Mouse (Mus musculus) forebrain, embryonic 11.5 days (tissue): ENCODE data around the gene Lrrc26. TPM values are rescaled to one million over a fixed set of nuclear protein-coding genes. Genes with fewer than 3 reads are reported as not detected.
A peak's percentile ranks its signal among the peaks of the same experiment; 100 is the strongest.

Experiments used
- ATAC-seq: fragments of 200-750 bp; cut with Nextera tagmentation; replicated peaks from 2 replicates; pipeline ENCODE4 v1.8.0; 2017; ENCODE audit warnings: moderate TSS enrichment; ENCODE audit not compliant: low FRiP score
- DNase-seq: peaks from one replicate; pipeline ENCODE4 v3.0.0-alpha.2; 2017; ENCODE audit warnings: low spot score
- H3K27ac ChIP-seq: fragments of 300-500 bp; sonication (generic); 2 replicates; pipeline ENCODE4 v1.5.1; 2014; ENCODE audit warnings: low read depth, low read length
- H3K27me3 ChIP-seq: fragments of 300-500 bp; sonication (generic); 2 replicates; pipeline ENCODE4 v1.6.1; 2014; ENCODE audit warnings: mild to moderate bottlenecking, low read length, mixed read lengths; ENCODE audit not compliant: control insufficient read depth, insufficient read depth
- H3K36me3 ChIP-seq: fragments of 300-500 bp; sonication (generic); 2 replicates; pipeline ENCODE4 v1.6.1; 2014; ENCODE audit warnings: mild to moderate bottlenecking, low read length, moderate library complexity, mixed read lengths; ENCODE audit not compliant: control insufficient read depth, insufficient read depth
- H3K4me1 ChIP-seq: fragments of 300-500 bp; sonication (generic); replicated peaks from 2 replicates; pipeline ENCODE4 v1.6.1; 2014; ENCODE audit warnings: low read length, mixed read lengths; ENCODE audit not compliant: control insufficient read depth, insufficient read depth
- H3K4me2 ChIP-seq: fragments of 300-500 bp; sonication (generic); 2 replicates; pipeline ENCODE4 v1.6.1; 2014; ENCODE audit warnings: low read depth, mild to moderate bottlenecking, low read length, moderate library complexity, mixed read lengths; ENCODE audit not compliant: severe bottlenecking
- H3K4me3 ChIP-seq: fragments of 300-500 bp; sonication (generic); 2 replicates; pipeline ENCODE4 v1.5.1; 2014; ENCODE audit warnings: low read depth, low read length
- H3K9ac ChIP-seq: fragments of 300-500 bp; sonication (generic); 2 replicates; pipeline ENCODE4 v1.6.1; 2014; ENCODE audit warnings: low read length
- H3K9me3 ChIP-seq: fragments of 300-500 bp; sonication (generic); 2 replicates; pipeline ENCODE4 v1.6.1; 2016; ENCODE audit warnings: low read length, mixed read lengths; ENCODE audit not compliant: control insufficient read depth
- WGBS: fragments of 180-500 bp; shearing (Covaris S2); extraction: QIAGEN DNeasy Blood & Tissue Kit; methylation state at CpG from one replicate; pipeline ENCODE4 v1.1.7; 2014; 5-methylcytosine and 5-hydroxymethylcytosine counted together
- polyA plus RNA-seq: library from polyadenylated mRNA; unstranded; fragments of >200 nt; fragmentation: Nextera tagmentation; extraction: Ambion mirVana; gene quantifications from 2 replicates; pipeline ENCODE4 v1.2.1, GENCODE M21; 2014

Lrrc26 gene
- polyA plus RNA-seq, 1 experiment from 2014 or later = not detected

- H3K4me1 ChIP-seq = peaks cover 16% of the 10 kb centered on the region
- 23% methylated on average over 12 of the region's 12 CpGs for WGBS
- H3K4me3 ChIP-seq = peak overlapping the region; percentile 77
- ATAC-seq = no peak
- H3K9me3 ChIP-seq = no peaks in the 10 kb centered on the region
- no peak for DNase-seq
- H3K4me2 ChIP-seq = peak overlapping the region; percentile 100
- H3K9ac ChIP-seq = peak overlapping the region; percentile 63
- H3K27ac ChIP-seq = no peak overlapping the region
- H3K27me3 ChIP-seq = peaks cover 16% of the 10 kb centered on the region
- no peaks in the 10 kb centered on the region for H3K36me3 ChIP-seq
Measured at GRCm38 (mm10) chr2:25263623-25264285, 26.0 kb upstream of the Lrrc26 start.

- Histone ChIP-seq H3K4me1 (peaks cover 16% of the 10 kb centered on the region), H3K9me3 (no peaks in the 10 kb centered on the region), H3K27ac (no peak overlapping the region), H3K27me3 (peaks cover 16% of the 10 kb centered on the region), H3K4me2 (no peak overlapping the region), H3K36me3 (no peaks in the 10 kb centered on the region), H3K9ac (peak overlapping the region; percentile 63; the same call in 1 of the 2 replicates), H3K4me3 (no peak overlapping the region)
- no peak for ATAC-seq
- WGBS = 83% methylated on average over 5 of the region's 5 CpGs
- no peak for DNase-seq
Measured at GRCm38 (mm10) chr2:25264286-25264660, 25.4 kb upstream of the Lrrc26 start.

GRCm38 (mm10) chr2:25264851-25265250 is 24.9 kb upstream of the Lrrc26 start:
- H3K4me1 ChIP-seq = peaks cover 16% of the 10 kb centered on the region
- no peaks in the 10 kb centered on the region for H3K36me3 ChIP-seq
- H3K27ac ChIP-seq = no peak overlapping the region
- no peak for DNase-seq
- no peak overlapping the region for H3K4me2 ChIP-seq
- no peak for ATAC-seq
- H3K9me3 ChIP-seq = no peaks in the 10 kb centered on the region
- no peak overlapping the region for H3K9ac ChIP-seq
- H3K27me3 ChIP-seq = peaks cover 16% of the 10 kb centered on the region
- H3K4me3 ChIP-seq = no peak overlapping the region
- 80% methylated on average over 3 of the region's 3 CpGs for WGBS

- ATAC-seq (no peak), DNase-seq (no peak)
- no peaks in the 10 kb centered on the region for H3K9me3 ChIP-seq
- peak overlapping the region; percentile 27; the same call in 1 of the 2 replicates for H3K9ac ChIP-seq
- peaks cover 19% of the 10 kb centered on the region for H3K4me1 ChIP-seq
- H3K4me3 ChIP-seq = no peak overlapping the region
- peaks cover 16% of the 10 kb centered on the region for H3K27me3 ChIP-seq
- no peak overlapping the region for H3K4me2 ChIP-seq
- WGBS = 80% methylated on average over 6 of the region's 6 CpGs
- H3K27ac ChIP-seq = no peak overlapping the region
- no peaks in the 10 kb centered on the region; the same call in 1 of the 2 replicates for H3K36me3 ChIP-seq
Measured at GRCm38 (mm10) chr2:25265897-25266656, 23.6 kb upstream of the Lrrc26 start.

GRCm38 (mm10) chr2:25266720-25267119 is 23.0 kb upstream of the Lrrc26 start:
- Histone ChIP-seq H3K4me2 (no peak overlapping the region), H3K4me1 (peaks cover 26% of the 10 kb centered on the region), H3K27ac (no peak overlapping the region)

GRCm38 (mm10) chr2:25267241-25267640 is 22.5 kb upstream of the Lrrc26 start:
- peaks cover 16% of the 10 kb centered on the region for H3K27me3 ChIP-seq
- H3K4me2 ChIP-seq = no peak overlapping the region
- no peak overlapping the region for H3K27ac ChIP-seq
- H3K9me3 ChIP-seq = no peaks in the 10 kb centered on the region
- DNase-seq (no peak), ATAC-seq (no peak)
- H3K36me3 ChIP-seq = no peaks in the 10 kb centered on the region; the same call in 1 of the 2 replicates
- peaks cover 26% of the 10 kb centered on the region for H3K4me1 ChIP-seq
- no peak overlapping the region for H3K9ac ChIP-seq
- no peak overlapping the region for H3K4me3 ChIP-seq

More at GRCm38 (mm10) chr2:25266720-25267119, 23.0 kb upstream of the Lrrc26 start:
- ATAC-seq (no peak), DNase-seq (no peak)
- no peaks in the 10 kb centered on the region; the same call in 1 of the 2 replicates for H3K36me3 ChIP-seq
- peaks cover 16% of the 10 kb centered on the region for H3K27me3 ChIP-seq
- H3K9ac ChIP-seq = no peak overlapping the region
- 61% methylated on average over 2 of the region's 2 CpGs for WGBS
- H3K4me3 ChIP-seq = no peak overlapping the region
- no peaks in the 10 kb centered on the region for H3K9me3 ChIP-seq

- Histone ChIP-seq H3K4me3 (no peak overlapping the region), H3K9ac (no peak overlapping the region), H3K9me3 (no peaks in the 10 kb centered on the region), H3K27ac (no peak overlapping the region), H3K36me3 (no peaks in the 10 kb centered on the region; the same call in 1 of the 2 replicates), H3K4me2 (no peak overlapping the region), H3K27me3 (peaks cover 16% of the 10 kb centered on the region), H3K4me1 (peaks cover 26% of the 10 kb centered on the region)
- 75% methylated on average over 4 of the region's 4 CpGs for WGBS
- no peak for DNase-seq
- ATAC-seq = no peak
Measured at GRCm38 (mm10) chr2:25267746-25268309, 21.9 kb upstream of the Lrrc26 start.

GRCm38 (mm10) chr2:25271827-25272511 is 17.7 kb upstream of the Lrrc26 start, which contains the start of the genes Ssna1 and Anapc2:
TSS of gene Ssna1 (minus strand) at chr2:25272438.
TSS of gene Anapc2 (plus strand) at chr2:25272478.
- Histone ChIP-seq H3K9me3 (no peaks in the 10 kb centered on the region), H3K4me3 (peak within 1 kb of the TSS; percentile 91), H3K27ac (peak within 1 kb of the TSS; percentile 8; the same call in 1 of the 2 replicates), H3K4me2 (peak within 1 kb of the TSS; percentile 91), H3K4me1 (peaks cover 18% of the 10 kb centered on the region), H3K9ac (peak within 1 kb of the TSS; percentile 70), H3K27me3 (no peaks in the 10 kb centered on the region), H3K36me3 (peaks cover 5% of the 10 kb centered on the region)
- WGBS = under 1% methylated on average over 53 of the region's 55 CpGs
- ATAC-seq (peak; percentile 98), DNase-seq (peak; percentile 99)
